Mouse (Mus musculus) kidney, adult 18-20 months (tissue): ENCODE data around the gene Nxph3.
"Not testable (repeated sequence)": the region's sequence is repeated elsewhere in the genome, so short reads cannot be mapped to it uniquely, and the experiment has no call there.

Experiments
- DNase-seq: peaks from one replicate; pipeline ENCODE4 v3.0.0; 2021

Nxph3 gene

DNA sequence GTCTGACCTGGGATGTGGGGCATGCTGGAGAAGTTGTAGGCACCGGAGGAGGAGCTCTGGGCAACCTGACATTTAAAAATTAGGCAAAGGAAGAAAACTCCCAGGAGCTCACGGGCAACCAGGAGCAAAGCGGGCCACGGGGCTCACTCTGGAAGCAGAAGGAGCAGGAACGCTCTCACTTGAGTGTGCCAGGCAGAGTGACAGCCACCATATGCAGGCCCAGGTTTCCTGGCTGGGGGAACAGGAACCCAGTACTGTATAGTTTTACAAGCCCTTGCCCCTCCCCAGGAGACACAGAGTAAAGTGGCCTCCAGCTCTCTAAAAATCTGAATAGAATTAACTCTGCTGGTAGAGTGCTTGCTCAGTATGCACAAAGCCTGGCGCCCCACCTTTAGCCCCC is 2.8 kb upstream of the Nxph3 start:
- no peak for DNase-seq

DNA sequence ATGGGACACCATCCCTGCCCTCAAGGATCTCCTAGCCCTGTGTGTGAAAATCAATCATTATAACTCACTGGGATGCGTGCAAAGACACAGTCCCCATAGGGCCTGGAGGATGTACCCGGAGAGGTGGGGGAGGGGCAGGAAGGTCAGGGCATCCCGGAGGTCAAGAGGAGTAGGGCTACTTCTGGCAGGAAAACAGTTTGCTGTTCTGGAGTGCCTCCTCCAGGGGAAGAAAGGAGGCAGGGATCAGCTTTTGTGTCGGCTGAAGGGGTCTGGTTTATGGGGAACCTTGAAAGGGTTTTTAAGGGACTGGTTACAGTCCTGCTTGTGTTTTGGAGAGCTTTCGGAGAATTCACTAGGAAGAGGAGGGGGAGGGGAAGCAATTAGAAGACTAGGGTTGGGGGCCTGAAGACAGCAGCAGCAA is 2.1 kb upstream of the Nxph3 start:
- DNase-seq = no peak

DNA sequence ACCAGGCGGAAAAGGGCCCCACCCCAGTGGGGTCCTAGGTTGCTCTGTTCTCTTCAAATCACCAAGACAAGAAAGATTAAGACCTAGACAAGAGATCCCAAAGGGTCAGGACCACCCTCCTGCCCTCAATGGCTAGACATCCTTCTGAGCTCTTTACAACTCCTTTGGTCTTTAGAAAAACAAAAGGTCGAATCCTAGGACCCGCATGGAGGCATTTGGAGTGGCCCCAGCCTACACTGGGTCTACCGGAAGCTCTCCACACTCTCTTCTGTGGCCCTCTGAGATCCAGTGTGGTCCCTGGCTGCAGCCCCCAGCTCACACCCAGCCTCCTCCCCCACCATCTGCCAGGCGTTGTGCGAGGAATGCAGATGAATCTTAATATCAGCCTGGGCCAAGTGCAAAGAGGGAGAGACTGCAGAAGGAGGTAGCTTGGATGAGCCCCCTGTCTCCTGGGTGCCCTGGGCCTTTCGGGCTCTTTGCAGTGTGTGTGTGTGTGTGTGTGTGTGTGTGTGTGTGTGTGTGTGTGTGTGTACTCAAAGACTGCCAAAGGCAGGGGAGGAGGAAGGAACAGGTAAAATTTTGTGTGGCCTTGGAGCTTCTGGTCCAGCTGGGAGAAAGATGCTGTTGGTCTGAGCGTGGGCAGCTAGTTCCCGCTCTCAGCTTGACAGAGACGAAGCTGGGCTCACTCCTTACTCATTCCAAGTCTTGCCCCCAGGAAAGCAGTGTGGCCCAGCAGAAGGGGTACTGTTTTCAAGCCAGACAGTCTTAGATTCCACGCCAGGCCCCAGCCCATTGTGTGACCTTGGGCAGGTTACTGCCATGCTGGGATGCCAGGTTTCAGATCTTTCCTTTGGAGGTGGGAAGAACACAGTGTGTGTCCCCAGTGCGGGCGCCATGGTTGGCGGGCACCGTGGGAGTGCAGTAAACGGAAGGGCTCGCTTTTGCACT is 1.3 kb upstream of the Nxph3 start:
- no peak for DNase-seq

DNA sequence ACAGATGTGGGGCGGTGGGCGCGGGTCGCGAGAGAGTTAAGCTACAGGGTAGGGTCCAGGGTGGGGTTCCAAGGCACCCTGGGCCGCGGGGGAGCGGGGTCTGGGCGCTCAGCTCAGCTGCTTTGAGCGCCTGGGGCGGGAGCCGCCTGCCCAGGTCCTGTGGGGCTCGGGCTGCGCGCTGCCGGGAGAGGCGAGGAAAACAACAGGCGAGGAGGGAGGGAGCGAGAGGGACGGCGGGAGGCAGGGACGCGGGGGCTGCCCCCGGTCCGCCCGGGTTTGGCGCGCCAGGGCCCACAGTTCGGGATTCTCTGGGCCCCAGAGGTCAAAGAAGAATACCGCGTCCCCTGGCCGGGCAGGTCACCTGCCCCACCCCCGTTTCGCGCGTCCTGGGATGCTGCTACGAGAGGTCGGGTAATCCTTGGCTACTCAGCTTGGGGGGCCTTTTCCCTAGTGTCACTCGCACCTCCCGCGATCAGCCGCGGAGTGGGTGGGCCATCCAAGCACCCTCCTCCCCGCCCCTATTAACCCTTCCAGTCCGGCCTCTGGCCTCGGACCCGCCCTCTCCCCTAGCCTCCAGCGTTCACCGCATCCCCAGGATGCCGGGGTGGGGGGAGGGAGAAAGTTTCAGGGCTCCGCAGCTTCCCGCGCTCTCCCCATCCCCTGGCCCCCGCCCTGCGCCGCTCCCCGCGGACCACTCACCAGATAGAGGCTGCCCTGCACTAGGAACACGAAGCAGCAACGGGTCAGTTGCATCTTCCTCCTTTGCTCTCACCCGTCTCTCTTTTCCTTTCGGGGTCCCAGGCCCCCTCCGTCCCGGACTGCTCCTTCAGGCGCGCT is 691 bp downstream of the Nxph3 start:
- no peak for DNase-seq

DNA sequence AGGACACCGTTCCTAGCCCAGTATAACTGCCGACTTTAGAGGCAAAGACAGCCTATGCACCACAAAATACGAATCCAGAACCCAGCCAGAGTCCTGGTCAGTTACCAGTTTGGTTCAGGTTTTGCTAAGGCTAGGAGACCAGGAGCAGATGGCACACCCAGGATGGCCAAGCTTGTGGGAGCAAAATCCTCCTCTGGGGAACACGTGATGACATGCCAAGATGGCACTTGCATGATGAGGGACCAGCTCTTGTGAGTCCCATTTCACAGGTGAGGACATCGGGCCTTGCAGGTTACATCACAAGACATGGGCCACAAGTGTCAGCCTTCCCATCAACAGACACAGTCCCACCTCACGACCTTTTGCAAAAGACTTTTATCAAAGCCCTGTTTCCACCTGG is 2.0 kb downstream of the Nxph3 start:
- no peak for DNase-seq

DNA sequence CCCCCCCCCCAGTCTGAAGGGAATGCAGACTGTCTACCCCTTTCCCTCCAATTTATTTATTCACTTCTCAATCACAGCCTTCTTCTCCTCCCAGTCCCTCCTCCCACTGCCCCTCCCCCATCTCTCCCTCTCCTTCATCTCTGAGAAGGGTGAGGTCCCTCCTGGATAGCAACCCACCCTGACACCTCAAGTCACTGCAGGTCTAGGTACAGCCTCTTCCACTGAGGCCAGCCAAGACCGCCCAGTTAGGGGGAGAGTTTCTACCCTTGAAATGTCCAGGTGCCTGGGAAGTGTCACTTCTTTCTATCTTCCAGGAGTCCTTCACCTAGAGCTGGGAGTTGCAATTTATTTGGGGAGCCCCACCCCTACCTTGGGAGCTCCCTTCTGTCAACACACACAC is 2.5 kb downstream of the Nxph3 start:
- DNase-seq = no peak

DNA sequence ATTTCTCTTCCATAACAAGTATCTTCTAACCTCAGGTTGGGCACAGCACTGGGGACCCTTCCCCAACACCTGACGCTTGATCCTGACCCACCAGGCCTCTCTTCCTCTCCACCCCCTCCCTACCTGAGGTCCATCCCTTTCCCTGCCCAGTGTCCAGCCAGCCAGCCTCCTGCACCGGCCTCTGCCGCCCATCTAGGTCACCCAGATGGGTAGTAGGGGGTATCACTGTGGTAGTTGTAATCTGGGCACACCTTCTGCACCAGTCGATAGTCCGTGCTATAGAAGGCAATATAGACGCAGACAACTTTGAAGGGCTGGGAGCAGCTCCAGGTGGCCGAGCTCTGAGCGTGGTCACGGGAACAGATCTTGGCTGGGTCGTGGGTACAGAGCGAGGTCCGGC is 3.7 kb downstream of the Nxph3 start:
- no peak for DNase-seq

DNA sequence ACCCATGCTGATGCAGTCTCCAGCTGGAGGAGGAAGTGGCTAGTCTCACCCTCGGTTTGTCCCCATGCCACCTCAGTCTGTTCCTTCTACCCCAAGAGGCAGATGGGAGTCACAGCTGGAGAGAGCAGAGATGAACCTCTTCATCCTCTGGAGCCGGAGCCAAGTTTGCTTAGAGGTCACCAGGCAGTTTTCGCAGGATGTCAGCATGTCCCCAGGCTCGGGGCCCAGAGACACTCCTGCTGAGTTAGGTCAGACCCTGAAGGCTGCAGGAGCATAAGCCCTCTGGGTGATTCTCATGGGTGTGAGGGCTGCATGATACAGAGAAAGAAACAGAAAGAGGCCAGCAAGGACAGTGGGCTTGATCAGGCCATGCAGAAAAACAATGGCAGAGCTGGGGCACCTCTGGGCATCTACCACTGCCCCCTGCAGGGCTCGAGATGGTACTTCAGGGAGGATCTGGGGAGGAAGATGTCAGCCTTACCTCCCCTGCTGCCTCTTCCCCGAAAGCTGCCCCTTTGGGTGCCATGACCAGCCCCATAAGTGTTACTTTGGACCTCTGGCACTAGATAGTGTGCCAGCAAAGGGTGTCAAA is 5.1 kb downstream of the Nxph3 start:
- no peak for DNase-seq

DNA sequence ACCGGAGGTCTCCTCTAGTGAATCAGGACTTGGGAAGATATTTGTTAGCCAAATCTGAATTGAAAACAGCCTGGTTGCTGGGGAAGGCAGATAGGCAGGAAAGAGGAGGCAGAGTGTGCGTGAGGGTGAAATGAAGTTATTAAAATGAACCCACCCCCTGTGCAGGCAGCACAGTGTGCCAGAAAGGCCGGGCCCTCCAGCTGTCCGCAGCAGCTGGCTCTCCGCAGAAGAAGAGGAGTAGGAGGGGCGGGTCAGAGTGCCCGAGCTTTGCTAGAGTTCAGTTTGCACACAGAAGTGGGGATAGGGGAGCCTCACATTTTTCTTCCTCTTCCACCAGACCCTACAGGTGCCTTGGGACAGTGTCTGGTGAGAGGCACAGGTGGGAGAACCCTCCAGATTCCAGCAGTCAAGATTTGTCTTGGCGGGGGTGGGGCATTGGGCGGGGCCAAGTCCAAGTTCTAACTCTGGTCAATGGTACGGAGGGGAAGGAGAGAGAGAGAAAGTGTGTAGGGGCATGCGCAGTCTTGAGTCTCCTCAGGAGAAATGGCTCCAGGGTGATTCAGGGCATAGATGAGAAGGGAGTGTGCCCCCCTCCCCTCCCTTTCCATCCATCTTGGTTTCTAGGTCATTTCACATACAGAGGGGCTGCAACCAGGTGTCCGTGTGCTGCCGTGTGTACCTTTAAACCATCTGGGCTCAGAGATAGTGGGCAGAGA is 6.0 kb downstream of the Nxph3 start:
- no peak for DNase-seq

DNA sequence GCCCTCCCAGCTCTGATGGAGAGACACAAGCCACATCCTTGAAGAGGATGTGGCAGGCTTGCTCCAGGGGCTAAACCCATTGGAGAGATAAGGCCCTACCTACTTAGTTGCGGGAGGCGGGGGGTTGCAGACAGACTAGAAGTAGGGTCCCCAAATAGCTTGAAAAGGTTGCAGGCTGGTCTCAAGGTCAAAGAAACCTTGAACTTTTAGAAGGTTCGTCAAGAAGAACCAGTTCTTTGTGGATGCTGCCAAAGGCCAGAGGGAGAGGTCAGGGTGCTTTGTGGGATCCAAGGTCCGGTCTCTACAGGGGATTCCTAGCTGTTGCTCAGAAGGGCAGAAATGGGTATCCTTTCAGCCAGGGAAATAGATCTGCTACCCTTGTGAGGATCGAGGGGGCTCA is 6.6 kb downstream of the Nxph3 start:
- no peak for DNase-seq

DNA sequence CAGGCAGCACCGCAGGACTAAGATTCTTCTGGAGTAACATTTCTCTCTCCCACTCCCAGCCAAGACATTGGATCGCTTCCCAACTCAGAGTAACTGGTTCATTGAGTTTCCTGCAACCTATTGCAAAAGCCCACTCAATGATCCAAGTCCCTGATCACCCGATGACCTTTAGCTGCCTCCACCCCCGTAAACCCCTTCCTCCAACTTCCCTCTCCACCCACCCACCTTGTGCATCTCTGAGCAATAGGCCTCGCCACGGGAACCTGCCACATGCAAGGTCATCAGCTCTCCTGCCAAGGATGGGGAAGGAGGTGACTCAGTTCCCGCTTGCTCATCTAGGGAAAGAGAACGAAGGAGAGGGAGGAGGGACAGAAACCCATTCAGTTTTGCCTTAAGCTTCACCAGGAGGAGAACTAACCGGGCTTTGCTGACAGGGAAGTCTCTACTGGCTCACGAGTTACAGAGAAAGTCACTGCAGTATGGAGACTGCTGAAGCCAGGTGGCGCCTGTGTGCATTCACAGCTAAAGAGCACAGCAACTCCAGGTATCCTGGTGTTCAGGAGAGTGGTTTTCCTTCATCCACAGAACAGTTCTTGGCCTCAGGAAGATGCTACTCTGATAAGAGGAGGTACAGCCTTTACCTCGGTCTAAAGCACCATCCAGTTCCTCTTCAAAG is 7.2 kb downstream of the Nxph3 start:
- no peak for DNase-seq

DNA sequence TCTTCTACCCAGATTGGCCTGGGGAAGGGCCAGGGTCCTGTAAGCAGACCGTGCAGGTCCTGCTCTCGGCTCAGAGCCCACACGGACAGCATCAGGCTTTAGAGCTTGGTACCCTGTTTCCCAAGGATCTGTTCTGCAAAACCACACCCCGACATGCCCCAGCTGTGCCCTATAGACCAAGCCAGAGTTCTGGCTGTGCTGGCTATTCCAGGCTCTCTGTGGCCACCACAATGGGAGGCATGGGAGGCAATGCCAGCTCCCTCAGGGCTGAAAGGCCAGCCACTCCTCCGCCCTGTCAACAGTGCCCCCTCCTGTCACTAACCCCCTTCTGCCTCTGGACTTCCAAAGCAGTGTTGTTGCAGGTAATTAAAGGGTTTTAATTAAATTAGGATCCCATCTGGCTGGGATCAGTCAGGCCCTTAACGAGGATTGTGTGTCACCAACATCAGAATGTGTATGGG is 10.1 kb downstream of the Nxph3 start:
- DNase-seq = no peak

DNA sequence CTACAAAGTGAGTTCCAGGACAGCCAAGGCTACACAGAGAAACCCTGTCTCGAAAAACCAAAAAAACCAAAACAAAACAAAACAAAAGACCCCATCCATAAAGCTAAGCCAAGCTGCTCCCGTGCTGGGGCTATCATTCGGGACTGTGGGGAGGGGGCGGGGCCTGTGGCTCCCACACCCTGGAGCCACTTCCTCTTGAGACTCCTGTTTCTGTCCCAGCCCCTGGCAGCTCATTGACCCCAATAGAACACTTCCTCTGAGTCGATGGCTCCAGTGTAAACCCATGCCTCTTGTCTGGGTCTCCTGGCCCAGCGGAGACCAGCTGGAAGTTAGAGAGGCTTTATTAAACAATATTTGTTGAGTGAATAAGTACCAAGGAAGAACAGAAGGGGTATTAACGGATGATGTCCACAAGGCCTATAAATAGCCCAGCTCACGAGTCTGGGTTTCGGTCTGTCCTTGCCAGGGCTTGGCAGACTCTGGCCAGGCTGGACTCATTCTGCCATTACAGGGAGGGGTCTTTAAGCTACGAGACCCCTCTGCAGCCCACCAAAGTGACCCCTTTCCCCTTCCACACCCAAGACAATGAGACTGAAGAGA is 10.7 kb downstream of the Nxph3 start:
- DNase-seq = no peak

DNA sequence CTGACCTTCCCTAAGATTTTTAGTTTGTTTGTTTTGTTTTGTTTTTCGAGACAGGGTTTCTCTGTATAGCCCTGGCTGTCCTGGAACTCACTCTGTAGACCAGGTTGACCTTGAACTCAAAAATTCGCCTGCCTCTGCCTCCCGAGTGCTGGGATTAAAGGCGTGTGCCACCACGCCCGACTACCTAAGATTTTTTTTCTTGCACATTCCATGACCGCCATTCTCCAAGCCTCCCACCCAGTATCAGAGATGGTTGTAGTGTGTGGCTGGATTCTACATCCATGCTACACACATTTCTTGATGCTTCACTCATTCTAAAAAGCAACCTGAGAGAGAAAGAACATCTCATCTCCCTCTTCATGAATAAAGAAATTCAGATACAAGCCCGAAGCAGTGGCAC is 12.5 kb downstream of the Nxph3 start:
- DNase-seq = not testable (repeated sequence)

DNA sequence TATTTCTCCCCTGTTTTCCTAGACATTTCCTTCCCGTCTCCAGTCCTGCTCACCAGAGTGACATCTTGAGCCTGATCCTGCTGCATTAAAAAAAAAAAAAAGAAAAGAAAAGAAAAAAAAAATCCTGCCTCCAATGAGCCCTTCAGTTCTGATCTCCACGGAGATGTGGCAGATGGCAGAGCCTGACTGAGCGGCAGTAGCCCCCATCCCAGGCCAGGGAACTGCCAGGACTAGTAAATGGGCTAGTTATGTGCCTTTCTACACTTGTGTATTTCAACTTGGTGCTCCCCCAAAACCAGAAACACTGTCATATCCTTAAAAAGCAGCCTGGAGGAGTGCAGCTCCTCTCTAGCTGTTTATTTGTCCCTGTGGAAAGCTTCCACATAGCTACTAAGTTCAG is 13.5 kb downstream of the Nxph3 start:
- no peak for DNase-seq

DNA sequence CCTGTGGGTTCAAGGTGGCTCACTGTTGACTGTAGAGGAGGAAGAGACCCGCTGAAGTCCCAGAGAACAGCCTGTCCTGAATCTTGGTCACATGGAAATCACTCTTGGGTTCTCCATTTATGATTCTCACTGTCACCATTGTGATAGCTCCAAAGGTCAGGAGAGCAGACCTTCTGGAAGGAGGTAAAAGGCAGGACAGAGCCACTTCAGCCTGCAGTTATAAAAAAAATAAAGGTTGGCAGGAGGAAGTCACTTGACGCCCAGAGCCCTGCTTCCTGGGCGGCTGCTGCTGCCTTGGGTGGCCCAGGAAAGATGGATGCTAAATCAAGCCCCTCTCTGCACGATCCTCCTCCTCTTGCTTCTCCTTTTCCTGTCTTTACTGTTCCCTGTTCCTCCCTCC is 14.0 kb downstream of the Nxph3 start:
- DNase-seq = no peak

DNA sequence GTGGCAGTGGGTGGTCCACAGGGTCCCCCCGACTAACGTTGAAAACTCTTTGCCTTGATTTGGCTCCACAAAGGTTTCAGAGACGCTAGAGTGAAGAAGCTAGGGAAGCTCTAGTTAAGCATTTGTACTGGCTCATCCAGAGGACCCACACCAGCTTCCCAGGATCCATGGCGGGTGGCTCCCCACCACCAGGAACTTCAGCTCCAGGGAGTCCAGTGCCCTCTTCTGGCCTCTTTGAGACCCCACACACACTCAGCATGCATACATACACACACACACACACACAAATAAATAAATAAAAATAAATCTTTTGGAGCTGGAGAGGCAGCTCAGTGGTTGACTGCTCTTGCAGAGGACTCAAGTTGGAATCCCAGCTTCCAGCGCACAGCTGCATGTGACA is 16.4 kb downstream of the Nxph3 start:
- DNase-seq = no peak

DNA sequence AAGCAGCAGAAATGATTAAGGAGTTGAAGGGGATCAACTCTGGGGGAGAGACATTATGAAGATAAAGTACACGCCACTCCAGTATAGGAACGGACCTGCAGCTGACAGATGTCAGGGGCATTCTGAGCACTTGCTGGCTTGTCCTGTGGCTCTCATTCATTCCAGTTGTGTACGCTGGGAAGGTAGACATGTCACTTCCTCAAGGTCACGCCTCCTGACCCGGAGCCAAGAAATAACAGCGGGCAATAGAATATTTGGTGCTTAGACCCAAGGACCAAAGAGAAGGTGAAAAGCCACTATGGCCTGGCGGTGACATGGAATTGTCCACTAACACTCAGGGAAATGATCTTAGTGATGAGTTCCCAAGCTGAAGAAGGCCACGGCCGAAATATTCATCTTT is 18.5 kb downstream of the Nxph3 start:
- DNase-seq = no peak

DNA sequence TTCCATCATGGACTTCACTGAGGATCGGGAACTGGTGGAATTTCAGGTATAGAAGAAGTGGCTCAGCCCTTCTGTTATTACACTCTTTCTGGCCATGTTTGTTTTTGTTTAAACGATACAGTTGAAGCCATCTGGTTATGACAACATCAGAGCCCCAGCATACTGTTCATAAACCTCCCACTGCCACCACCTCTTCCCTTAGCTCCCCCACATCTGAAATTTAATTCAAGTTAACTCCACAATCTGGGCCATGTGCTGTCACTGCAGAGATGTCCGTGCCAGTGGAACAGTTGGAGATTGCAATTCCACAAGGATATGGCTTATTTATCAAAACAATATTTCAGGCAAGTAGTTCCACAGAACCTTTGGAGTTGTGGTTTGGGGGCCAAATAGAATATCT is 20.0 kb downstream of the Nxph3 start:
- no peak for DNase-seq

DNA sequence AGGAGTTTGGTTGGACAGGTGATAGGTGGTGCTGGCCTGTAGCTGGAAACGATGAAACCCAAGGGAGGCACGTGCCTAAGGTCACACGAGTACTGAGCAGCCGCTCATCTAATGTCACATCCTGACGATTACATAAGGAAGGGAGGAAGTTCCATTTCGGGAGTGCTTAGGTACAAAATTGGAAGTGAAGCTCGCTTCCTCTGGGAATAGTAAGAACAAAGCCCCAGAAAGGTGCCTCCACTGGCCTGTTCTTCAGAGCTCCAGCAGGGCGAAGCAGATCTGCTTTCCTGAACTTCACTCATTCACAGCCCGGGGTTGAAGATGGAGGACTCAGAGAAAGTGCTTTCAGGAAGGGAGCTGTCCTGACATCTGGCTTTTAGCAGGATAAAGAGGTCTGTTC is 20.4 kb downstream of the Nxph3 start:
- DNase-seq = no peak

DNA sequence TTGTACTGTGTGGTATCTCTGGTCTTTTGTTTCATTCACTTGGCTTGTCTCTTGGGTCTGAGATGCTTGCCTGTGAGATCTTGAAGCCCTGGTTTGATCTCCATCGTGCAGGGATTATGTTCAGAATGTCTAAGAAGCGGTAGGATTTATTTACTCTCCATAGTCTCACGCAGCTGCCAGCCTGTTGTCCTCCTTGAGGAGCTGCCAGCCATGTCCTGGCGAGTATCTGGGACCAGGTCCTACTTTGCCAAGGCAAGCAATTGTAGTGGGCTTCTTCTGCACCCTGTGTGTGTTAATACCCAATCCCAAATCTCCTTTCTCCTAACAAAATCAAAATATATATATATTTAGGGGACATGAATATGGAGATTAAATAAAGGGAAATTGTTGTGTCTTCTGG is 21.4 kb downstream of the Nxph3 start:
- no peak for DNase-seq

DNA sequence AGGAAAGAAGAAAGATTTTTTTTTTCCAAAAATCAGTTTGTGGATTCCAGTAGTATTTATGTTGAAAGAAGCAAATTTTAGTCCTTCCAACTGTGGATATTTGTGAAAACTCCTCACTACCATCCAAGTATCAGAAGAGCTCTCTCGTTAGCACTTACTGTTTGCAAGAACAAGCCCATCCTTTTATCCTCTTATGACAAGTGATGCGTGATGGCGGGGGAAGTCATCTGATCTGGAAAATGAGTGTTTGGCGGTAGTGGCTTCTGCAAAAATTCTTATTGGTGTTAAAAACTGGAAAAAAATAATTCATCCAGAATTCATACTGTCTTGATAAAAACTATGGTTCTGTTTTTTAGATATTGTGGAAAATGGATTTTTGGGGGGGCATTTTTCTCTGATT is 22.1 kb downstream of the Nxph3 start:
- no peak for DNase-seq
